13 mouse cellular contexts compared by ENCODE assay signal in genomic region chr14:121737277-121737676, GRCm38 (mm10).
DNase-seq lines count a peak whose midpoint lies in the region; ATAC-seq lines count a peak whose summit lies in the region.
"Had no signal": no experiment of that assay in that cellular context is flagged by ENCODE, and none has a peak within 500 bp of the region (broad histone marks: within the 10 kb centered on the region; RNA-seq: fewer than 3 reads in every experiment).

No protein-coding gene starts in this region.

- H3K27me3 ChIP-seq in hindbrain, embryonic 13.5 days = no peaks in the 10 kb centered on the region
- H3K27me3 ChIP-seq in hindbrain, embryonic 12.5 days = no peaks in the 10 kb centered on the region
- no peaks in the 10 kb centered on the region for H3K27me3 ChIP-seq in neural tube, embryonic 13.5 days
- H3K27me3 ChIP-seq in midbrain, embryonic 16.5 days (ENCODE audit: control insufficient read depth, insufficient read depth, low read depth, low read length) = no peaks in the 10 kb centered on the region
- H3K27me3 ChIP-seq in intestine, embryonic 16.5 days (replicated peaks; ENCODE audit: control insufficient read depth, insufficient read depth, low read length) = no peaks in the 10 kb centered on the region
- H3K27me3 ChIP-seq: intestine, embryonic 15.5 days; limb, embryonic 15.5 days had no signal

- no peak overlapping the region for H3K27ac ChIP-seq in hindbrain, embryonic 13.5 days
- H3K27ac ChIP-seq in hindbrain, embryonic 12.5 days = no peak overlapping the region
- no peak overlapping the region for H3K27ac ChIP-seq in neural tube, embryonic 13.5 days (replicated peaks)
- peak overlapping the region; percentile 94 for H3K27ac ChIP-seq in midbrain, embryonic 16.5 days (ENCODE audit: low read length)
- no peak overlapping the region for H3K27ac ChIP-seq in intestine, embryonic 16.5 days (ENCODE audit: low read length)
- H3K27ac ChIP-seq: intestine, embryonic 15.5 days; limb, embryonic 15.5 days had no signal

- no peaks in the 10 kb centered on the region for H3K36me3 ChIP-seq in hindbrain, embryonic 13.5 days
- no peaks in the 10 kb centered on the region for H3K36me3 ChIP-seq in hindbrain, embryonic 12.5 days
- no peaks in the 10 kb centered on the region for H3K36me3 ChIP-seq in neural tube, embryonic 13.5 days
- no peaks in the 10 kb centered on the region for H3K36me3 ChIP-seq in midbrain, embryonic 16.5 days (ENCODE audit: control insufficient read depth, insufficient read depth, low read length)
- H3K36me3 ChIP-seq in intestine, embryonic 16.5 days (ENCODE audit: control insufficient read depth, insufficient read depth, low read length) = no peaks in the 10 kb centered on the region
- H3K36me3 ChIP-seq: intestine, embryonic 15.5 days; limb, embryonic 15.5 days had no signal

- WGBS in hindbrain, embryonic 13.5 days = 91% methylated on average over 8 of the region's 8 CpGs
- WGBS in hindbrain, embryonic 12.5 days = 83% methylated on average over 8 of the region's 8 CpGs
- WGBS in neural tube, embryonic 13.5 days = 93% methylated on average over 8 of the region's 8 CpGs
- 88% methylated on average over 8 of the region's 8 CpGs for WGBS in midbrain, embryonic 16.5 days
- 84% methylated on average over 8 of the region's 8 CpGs for WGBS in intestine, embryonic 16.5 days

- peak overlapping the region; percentile 29 for H3K4me2 ChIP-seq in hindbrain, embryonic 13.5 days
- H3K4me2 ChIP-seq in hindbrain, embryonic 12.5 days (replicated peaks) = no peak overlapping the region
- H3K4me2 ChIP-seq in neural tube, embryonic 13.5 days = peak overlapping the region; percentile 18; the same call in 1 of the 2 replicates
- H3K4me2 ChIP-seq in midbrain, embryonic 16.5 days (ENCODE audit: low read length) = peak overlapping the region; percentile 55
- H3K4me2 ChIP-seq in intestine, embryonic 16.5 days (ENCODE audit: low read depth, low read length) = no peak overlapping the region
- H3K4me2 ChIP-seq: intestine, embryonic 15.5 days; limb, embryonic 15.5 days had no signal

- H3K9me3 ChIP-seq in hindbrain, embryonic 13.5 days = no peaks in the 10 kb centered on the region
- H3K9me3 ChIP-seq in hindbrain, embryonic 12.5 days (replicated peaks) = no peaks in the 10 kb centered on the region
- H3K9me3 ChIP-seq in neural tube, embryonic 13.5 days = no peaks in the 10 kb centered on the region
- H3K9me3 ChIP-seq in midbrain, embryonic 16.5 days (replicated peaks; ENCODE audit: control insufficient read depth, low read length, poor library complexity, severe bottlenecking) = no peaks in the 10 kb centered on the region
- no peaks in the 10 kb centered on the region for H3K9me3 ChIP-seq in intestine, embryonic 16.5 days (ENCODE audit: control insufficient read depth, low read length)
- H3K9me3 ChIP-seq: intestine, embryonic 15.5 days; limb, embryonic 15.5 days had no signal

- DNase-seq in neural tube, embryonic 10.5 days (ENCODE audit: extremely low spot score, low spot score) = no peak
- no peak for DNase-seq in cerebellum, postnatal 10 days
- no peak for DNase-seq in c-Kit-positive CD71-positive TER-119-positive erythroid progenitor cells, embryonic 14.5 days (ENCODE audit: low spot score)
- DNase-seq: B cell, adult 2 months; lung, postnatal 36 days; thymus, postnatal 14 days had no signal

- peaks cover 9% of the 10 kb centered on the region for H3K4me1 ChIP-seq in hindbrain, embryonic 13.5 days (replicated peaks)
- H3K4me1 ChIP-seq in hindbrain, embryonic 12.5 days = peaks cover under 1% of the 10 kb centered on the region; the same call in 1 of the 2 replicates
- H3K4me1 ChIP-seq in neural tube, embryonic 13.5 days (replicated peaks) = peaks cover 21% of the 10 kb centered on the region
- peaks cover 34% of the 10 kb centered on the region for H3K4me1 ChIP-seq in midbrain, embryonic 16.5 days (ENCODE audit: control insufficient read depth, insufficient read depth, low read length)
- H3K4me1 ChIP-seq in intestine, embryonic 16.5 days (ENCODE audit: control insufficient read depth, insufficient read depth, low read length) = peaks cover 22% of the 10 kb centered on the region

- ATAC-seq in hindbrain, embryonic 13.5 days (ENCODE audit: low FRiP score) = no peak
- no peak for ATAC-seq in hindbrain, embryonic 12.5 days (ENCODE audit: low FRiP score)
- ATAC-seq in neural tube, embryonic 13.5 days (ENCODE audit: low read depth) = no peak
- no peak for ATAC-seq in midbrain, embryonic 16.5 days
- ATAC-seq in intestine, embryonic 16.5 days = no peak
- ATAC-seq: intestine, embryonic 15.5 days had no signal

- H3K9ac ChIP-seq in hindbrain, embryonic 13.5 days = no peak overlapping the region
- no peak overlapping the region for H3K9ac ChIP-seq in hindbrain, embryonic 12.5 days
- H3K9ac ChIP-seq in neural tube, embryonic 13.5 days = no peak overlapping the region
- H3K9ac ChIP-seq in midbrain, embryonic 16.5 days (ENCODE audit: low read depth, low read length) = peak overlapping the region; percentile 61
- H3K9ac ChIP-seq in intestine, embryonic 16.5 days (ENCODE audit: low read depth, low read length) = no peak overlapping the region
- H3K9ac ChIP-seq: intestine, embryonic 15.5 days; limb, embryonic 15.5 days had no signal

- no peak overlapping the region for H3K4me3 ChIP-seq in hindbrain, embryonic 13.5 days
- H3K4me3 ChIP-seq in hindbrain, embryonic 12.5 days = no peak overlapping the region
- H3K4me3 ChIP-seq in neural tube, embryonic 13.5 days = no peak overlapping the region
- H3K4me3 ChIP-seq in midbrain, embryonic 16.5 days (ENCODE audit: low read depth, low read length) = peak overlapping the region; percentile 46
- no peak overlapping the region for H3K4me3 ChIP-seq in intestine, embryonic 16.5 days (ENCODE audit: low read length)
- H3K4me3 ChIP-seq: intestine, embryonic 15.5 days; limb, embryonic 15.5 days had no signal

Comparison
In these comparisons a context has a peak if more than half of its experiments do, and no peak if none do; other contexts are left out.
1. H3K4me2 ChIP-seq: peak in hindbrain, embryonic 13.5 days (single experiment), neural tube, embryonic 13.5 days (single experiment) and midbrain, embryonic 16.5 days (single experiment); none in hindbrain, embryonic 12.5 days (single experiment) and intestine, embryonic 16.5 days (single experiment).